Mouse (Mus musculus) right cerebral cortex, postnatal 36 days (tissue): Measurements from ENCODE around the gene Col4a2.
A peak's percentile ranks its signal among the peaks of the same experiment; 100 is the strongest.

Experiments used
- DNase-seq, 2 experiments: peaks; one replicate each; pipeline ENCODE4 v3.0.0; 2022; ENCODE audit warnings: low spot score in 2 of 2, mixed read lengths in 1 of 2

The Col4a2 gene

GRCm38 (mm10) chr8:11323681-11324080 lies 11.1 kb downstream of the Col4a2 start:
- no peak for DNase-seq

GRCm38 (mm10) chr8:11324801-11325395 lies 12.3 kb downstream of the Col4a2 start:
- no peak for DNase-seq

- no peak for DNase-seq
Observed at GRCm38 (mm10) chr8:11327298-11327697, 14.7 kb downstream of the Col4a2 start.

GRCm38 (mm10) chr8:11327722-11328417 lies 15.3 kb downstream of the Col4a2 start:
- DNase-seq, result no peak

DNA sequence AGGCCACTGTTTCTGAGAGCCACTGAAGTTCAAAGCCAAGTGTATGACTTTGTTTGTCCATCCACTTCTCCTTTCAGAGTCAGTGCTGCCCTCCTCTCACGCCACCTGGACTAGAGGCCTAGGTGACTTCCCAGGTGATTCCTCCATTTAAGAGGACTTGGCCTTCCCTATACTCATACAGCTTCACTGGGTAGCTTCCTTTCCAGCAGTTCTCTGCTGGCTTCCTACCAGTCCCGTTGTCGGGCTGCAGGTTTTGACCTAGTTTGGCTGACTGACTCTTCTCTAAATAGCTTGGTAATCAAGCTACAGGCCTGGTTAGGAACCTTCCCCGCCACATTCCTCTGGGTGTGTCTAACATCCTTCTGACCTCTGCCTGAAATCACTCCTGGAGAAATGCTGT lies 19.0 kb downstream of the Col4a2 start:
- no peak for DNase-seq

DNA sequence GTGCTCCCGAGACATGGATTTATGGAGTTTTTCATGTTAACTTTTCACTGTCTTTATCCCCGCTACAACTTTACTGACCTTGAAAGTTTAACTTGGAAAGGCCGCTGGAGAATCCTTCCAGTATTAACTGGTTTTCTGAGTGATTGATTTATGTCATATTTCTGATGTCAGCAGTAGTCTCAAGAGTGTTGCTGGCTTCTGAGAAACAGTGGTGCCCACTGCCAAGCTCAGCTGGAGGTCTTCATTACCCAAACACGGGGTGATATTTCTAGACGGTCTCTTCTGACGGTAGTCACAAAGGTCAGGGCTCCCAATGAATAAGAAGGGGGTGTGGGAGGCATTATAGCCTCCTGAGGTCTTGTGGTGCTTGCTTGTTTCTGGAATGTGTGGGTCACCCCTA lies 21.1 kb downstream of the Col4a2 start:
- DNase-seq, result no peak

DNA sequence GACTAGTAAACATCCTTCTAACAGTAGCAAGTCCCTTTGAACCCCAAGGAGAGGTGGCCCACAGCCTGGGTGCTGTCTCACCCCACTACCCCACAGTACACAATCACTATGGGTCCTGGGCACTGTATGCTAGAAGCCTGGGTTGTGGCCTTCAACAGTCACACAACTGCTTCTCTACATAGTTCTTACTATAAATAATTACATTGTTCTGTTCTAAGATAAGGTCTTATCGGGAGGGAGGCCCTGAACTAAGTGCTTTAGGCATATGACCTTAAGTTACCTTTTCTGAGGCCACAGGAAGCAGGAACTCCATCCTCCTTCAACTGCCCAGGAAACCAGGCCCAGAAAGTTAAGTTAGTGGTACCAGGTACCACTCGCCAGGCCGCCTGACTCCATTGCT lies 21.9 kb downstream of the Col4a2 start:
- DNase-seq, result no peak

DNA sequence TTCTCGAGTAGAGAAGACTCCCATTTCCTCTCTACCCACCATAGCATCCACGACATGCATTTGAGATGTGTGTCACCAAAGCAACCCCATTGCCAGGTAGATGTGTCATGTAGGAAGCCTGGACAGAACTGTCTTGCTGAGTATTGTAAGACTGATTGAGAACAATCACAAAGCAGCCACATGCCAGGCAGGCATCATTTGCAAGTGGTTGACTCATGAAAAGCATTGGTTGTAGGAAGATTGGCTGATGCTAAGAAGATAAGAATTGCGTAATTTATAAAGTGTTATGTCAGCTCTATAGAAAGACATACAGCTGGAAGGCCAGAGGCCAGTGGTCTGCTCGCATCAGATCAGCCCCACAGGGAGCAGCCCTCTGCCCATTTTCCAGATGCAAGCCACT lies 22.6 kb downstream of the Col4a2 start:
- no peak for DNase-seq

GRCm38 (mm10) chr8:11336346-11336745 lies 23.7 kb downstream of the Col4a2 start:
- DNase-seq, result no peak

DNA sequence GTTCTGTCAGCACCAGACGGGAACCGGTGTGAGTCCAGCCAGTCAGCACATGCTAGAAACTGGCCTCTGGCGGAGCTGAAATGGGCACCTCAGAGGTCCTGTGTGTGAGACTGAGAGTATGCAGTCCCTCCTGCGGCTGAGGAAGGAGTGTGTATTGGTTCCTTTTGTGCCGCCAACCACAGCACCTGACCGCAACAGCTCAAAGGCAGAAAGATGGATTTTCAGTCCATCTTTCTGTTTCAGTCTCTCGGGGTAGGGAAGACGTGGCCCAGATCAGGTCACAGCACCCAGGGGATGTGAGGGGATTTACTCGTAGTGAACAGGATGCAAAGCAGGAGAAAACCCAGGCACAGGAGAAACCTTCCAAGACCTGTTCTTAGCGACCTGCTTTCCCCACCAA lies 25.0 kb downstream of the Col4a2 start:
- no peak for DNase-seq

DNA sequence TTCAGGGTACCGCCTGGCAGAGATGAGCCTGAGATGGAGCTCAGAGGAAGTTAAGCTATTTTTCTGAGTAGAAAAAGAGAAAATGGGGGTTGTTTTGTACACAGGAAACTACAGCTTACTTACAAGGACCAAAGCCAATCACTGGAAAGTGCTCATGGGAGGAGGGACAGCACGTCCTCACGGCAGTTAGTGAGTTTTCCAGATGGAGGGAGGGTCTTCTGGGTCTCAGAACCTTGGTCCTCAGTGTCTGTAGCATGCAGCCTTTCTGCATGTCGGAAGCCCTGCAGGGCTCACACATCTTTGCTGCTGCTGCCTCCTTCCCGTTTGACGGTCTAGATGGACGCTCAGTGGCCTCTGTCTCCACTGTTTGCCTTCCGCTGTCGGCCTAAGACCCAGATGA lies 25.9 kb downstream of the Col4a2 start:
- DNase-seq, result no peak

GRCm38 (mm10) chr8:11340310-11341110 lies 27.9 kb downstream of the Col4a2 start:
- DNase-seq, result no peak

DNA sequence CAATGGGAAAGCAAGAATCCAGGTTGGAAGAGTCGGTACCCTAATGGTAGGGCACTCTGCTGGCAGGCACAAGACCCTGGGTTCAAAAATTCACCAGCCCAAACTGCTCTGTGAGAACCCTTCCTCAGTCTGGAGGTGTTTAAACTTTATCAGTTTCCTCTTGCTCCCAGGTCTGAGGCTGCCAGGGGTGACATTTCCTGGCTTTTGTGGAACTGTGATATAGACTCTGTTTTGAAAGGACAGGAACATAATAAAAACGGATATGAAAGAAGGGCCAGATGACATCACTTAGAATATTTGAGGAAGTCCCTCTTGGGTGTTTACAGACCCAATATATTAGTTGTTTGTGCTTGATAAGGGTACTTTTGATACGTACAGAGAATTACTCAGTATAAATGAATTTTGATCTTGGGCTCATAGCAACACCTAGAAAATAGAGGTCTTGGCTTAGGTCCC lies 28.5 kb downstream of the Col4a2 start:
- DNase-seq, result no peak

- DNase-seq, result no peak
Observed at GRCm38 (mm10) chr8:11344459-11344858, 31.9 kb downstream of the Col4a2 start.

DNA sequence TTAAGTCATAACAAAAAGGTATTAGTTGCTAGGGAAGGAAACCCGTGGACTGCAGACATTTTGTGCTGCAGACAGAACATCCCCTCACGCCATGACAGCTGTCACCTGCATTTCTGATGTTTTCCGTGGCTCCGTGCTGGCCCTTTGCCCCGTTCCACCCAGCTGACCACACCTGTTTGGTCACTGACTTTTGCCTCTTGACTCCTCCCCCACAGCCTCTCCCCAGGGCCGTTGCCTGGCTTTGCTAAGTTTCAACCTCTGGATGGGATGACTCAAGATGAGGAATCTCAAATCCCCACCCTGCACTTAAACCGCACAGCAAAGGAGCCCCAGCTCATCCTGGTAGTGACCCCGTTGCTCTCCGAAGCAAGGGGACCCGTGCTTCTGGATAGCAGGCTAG lies 33.6 kb downstream of the Col4a2 start:
- DNase-seq, result no peak

GRCm38 (mm10) chr8:11347699-11348098 lies 35.1 kb downstream of the Col4a2 start:
- DNase-seq, result no peak

- DNase-seq, result no peak
Observed at GRCm38 (mm10) chr8:11348622-11349021, 36.0 kb downstream of the Col4a2 start.

DNA sequence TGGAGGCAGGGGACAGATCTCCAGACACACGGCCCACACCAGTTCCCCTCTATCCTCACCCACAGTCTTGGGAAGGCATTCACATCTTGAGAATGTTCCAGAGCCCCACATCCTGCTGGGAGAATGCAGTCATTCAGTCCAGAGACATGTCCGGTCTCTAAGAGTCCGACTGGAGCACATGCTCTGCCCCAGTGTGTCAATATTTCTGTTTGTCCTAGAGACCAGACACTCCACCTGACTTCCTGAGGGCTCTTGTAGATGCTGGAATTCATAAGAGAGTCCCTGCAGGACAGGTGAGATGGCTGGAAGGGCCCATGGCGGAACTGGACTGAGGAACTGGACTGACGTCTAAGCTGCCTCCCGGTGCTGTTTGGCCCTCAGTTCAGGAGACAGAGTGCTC lies 38.8 kb downstream of the Col4a2 start:
- no peak for DNase-seq

DNA sequence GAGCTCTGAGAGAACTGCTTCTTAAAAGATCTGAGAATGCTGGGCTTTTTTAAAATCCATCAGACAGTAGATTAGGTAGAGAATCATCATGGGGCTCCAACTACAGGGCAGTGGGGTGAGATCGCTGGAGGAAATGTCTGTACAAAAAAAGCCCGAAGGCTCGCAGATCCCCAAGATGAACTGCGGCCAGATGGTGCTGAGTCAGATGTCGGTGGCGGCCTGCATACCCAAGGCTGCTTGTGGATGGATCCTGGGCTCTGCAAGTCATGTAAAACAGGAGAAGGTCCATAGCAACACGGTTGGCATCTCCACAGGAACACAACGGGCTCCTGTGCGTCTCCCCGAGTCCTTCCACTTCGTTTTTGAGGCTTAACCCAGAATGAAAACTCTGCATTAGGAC lies 39.9 kb downstream of the Col4a2 start:
- DNase-seq, result peak in 1 of 2 experiments; percentile 26

DNA sequence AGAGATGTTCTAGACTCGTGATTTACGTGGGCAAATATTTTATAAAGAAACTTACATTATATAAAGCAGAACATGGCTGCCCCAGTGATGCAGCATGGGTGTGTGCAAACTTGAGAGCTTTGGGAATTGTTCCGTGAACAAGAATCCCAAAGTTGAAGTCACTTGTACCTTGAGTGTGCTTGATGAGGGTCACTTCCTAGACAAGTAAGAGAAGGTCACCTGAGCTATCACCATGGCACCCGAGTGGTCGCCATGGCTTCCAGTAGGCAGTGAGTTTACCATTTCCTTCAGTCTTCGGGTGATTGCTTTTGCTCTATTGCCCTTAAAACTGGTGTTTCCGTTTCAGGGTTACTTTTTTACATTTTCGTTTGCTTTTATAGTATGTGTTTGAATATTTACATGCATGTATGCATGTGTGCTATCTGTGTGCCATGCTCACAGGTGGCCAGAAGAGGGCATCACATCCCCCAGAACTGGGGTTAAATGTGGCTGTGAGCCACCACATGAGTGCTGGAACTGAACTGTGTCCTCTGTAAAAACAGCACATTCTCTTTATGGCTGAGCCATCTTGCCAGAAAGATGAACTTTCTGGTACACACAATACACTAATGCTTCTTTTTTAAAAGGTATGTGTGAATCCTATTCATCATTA lies 42.3 kb downstream of the Col4a2 start:
- no peak for DNase-seq

DNA sequence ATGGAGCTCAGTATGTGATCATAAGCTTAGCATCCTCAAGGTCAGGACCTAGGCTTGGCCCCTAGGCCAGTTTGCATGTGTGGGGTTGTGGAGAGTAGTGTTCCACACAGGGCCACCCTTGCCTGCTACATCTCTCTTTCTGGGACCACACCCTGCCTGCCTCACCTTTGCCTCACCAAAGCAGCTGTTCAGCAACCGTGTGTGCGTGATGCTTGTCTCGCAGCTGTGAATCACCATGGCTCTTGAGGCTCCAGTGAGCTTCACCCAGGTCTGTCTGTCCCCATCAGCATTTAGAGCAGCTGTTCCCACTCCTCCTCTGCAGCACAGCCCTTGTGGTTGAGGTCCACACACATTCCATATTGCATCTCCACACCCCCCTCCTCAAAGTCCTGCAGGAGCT lies 43.3 kb downstream of the Col4a2 start:
- DNase-seq, result no peak

DNA sequence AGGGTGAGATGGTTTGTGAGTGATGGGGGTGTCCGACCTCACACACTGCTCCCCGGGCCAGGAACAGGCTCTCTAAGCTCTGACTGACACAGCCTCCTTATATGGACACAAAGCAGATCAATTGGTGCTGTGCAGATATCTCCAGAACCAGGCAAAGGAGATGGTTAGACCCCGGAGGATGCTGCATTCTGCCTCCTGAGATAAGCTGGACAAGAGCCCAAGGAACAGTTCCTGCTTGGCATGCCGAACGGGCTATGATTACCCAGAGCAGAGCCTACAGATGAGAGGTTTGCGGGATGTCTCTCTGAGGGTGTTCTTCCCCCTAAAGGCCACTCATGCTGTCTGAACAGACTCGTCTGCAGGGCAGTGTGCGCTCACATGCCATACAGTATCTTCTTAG lies 44.2 kb downstream of the Col4a2 start:
- DNase-seq, result no peak
